Mouse (Mus musculus) liver, embryonic 13.5 days (tissue): ENCODE results near the gene Snapc3. TPM values are rescaled to one million over a fixed set of nuclear protein-coding genes. Genes with fewer than 3 reads are reported as not detected.

Source experiments
- ATAC-seq: fragments of 200-750 bp; cut with Nextera tagmentation; 2 replicates; pipeline ENCODE4 v1.8.0; 2017; ENCODE audit warnings: low read depth, mild to moderate bottlenecking, moderate number of reproducible peaks, moderate library complexity
- DNase-seq: peaks from one replicate; pipeline ENCODE4 v3.0.0; 2022
- H3K27ac ChIP-seq: fragments of 300-500 bp; sonication (generic); 2 replicates; pipeline ENCODE4 v1.5.1; 2015; ENCODE audit warnings: moderate library complexity, mild to moderate bottlenecking, inconsistent platforms
- H3K27me3 ChIP-seq: fragments of 300-500 bp; sonication (generic); 2 replicates; pipeline ENCODE4 v1.6.1; 2015; ENCODE audit warnings: mild to moderate bottlenecking, inconsistent platforms
- H3K36me3 ChIP-seq: fragments of 300-500 bp; sonication (generic); 2 replicates; pipeline ENCODE4 v1.6.1; 2015; ENCODE audit warnings: mild to moderate bottlenecking, inconsistent platforms
- H3K4me1 ChIP-seq: fragments of 300-500 bp; sonication (generic); replicated peaks from 2 replicates; pipeline ENCODE4 v1.6.1; 2015; ENCODE audit warnings: inconsistent platforms
- H3K4me2 ChIP-seq: fragments of 300-500 bp; sonication (generic); 2 replicates; pipeline ENCODE4 v1.6.1; 2015; ENCODE audit warnings: inconsistent platforms, mild to moderate bottlenecking, moderate library complexity
- H3K4me3 ChIP-seq: fragments of 300-500 bp; sonication (generic); replicated peaks from 2 replicates; pipeline ENCODE4 v1.5.1; 2015; ENCODE audit warnings: mild to moderate bottlenecking, inconsistent platforms
- H3K9ac ChIP-seq: fragments of 300-500 bp; sonication (generic); 2 replicates; pipeline ENCODE4 v1.6.1; 2015; ENCODE audit warnings: mild to moderate bottlenecking, inconsistent platforms
- H3K9me3 ChIP-seq: fragments of 300-500 bp; sonication (generic); replicated peaks from 2 replicates; pipeline ENCODE4 v1.6.1; 2016; ENCODE audit warnings: inconsistent platforms
- WGBS: fragments of 180-500 bp; shearing (Covaris S2); methylation state at CpG from one replicate; pipeline ENCODE4 v1.1.7; 2015; ENCODE audit not compliant: insufficient replicate concordance; 5-methylcytosine and 5-hydroxymethylcytosine counted together
- polyA plus RNA-seq: library from polyadenylated mRNA; unstranded; fragments of >200 nt; fragmentation: Nextera tagmentation; extraction: Ambion mirVana; gene quantifications from 2 replicates; pipeline ENCODE4 v1.2.1, GENCODE M21; 2015

Snapc3 gene
- polyA plus RNA-seq, 1 experiment from 2014 or later = 12.3 TPM

- H3K27me3 ChIP-seq = no peaks in the 10 kb centered on the region
- H3K9ac ChIP-seq = no peak overlapping the region
- WGBS = 89% methylated on average over 6 of the region's 6 CpGs
- peaks cover 11% of the 10 kb centered on the region for H3K4me1 ChIP-seq
- DNase-seq (no peak), ATAC-seq (no peak)
- no peaks in the 10 kb centered on the region for H3K9me3 ChIP-seq
- no peak overlapping the region for H3K4me2 ChIP-seq
- peaks cover 47% of the 10 kb centered on the region for H3K36me3 ChIP-seq
- no peak overlapping the region for H3K27ac ChIP-seq
- H3K4me3 ChIP-seq = no peak overlapping the region
Observed at GRCm38 (mm10) chr4:83423641-83424040, 6.1 kb downstream of the Snapc3 start.

- H3K4me2 ChIP-seq = no peak overlapping the region
- WGBS = 93% methylated on average over 4 of the region's 4 CpGs
- ATAC-seq = no peak
- H3K4me1 ChIP-seq = no peaks in the 10 kb centered on the region
- H3K4me3 ChIP-seq = no peak overlapping the region
- DNase-seq = no peak
- no peak overlapping the region for H3K27ac ChIP-seq
- no peaks in the 10 kb centered on the region for H3K27me3 ChIP-seq
- H3K9ac ChIP-seq = no peak overlapping the region
- no peaks in the 10 kb centered on the region for H3K9me3 ChIP-seq
- H3K36me3 ChIP-seq = peaks cover 58% of the 10 kb centered on the region
Observed at GRCm38 (mm10) chr4:83425119-83425518, 7.6 kb downstream of the Snapc3 start.

- Histone ChIP-seq H3K36me3 (peaks cover 63% of the 10 kb centered on the region), H3K4me3 (no peak overlapping the region), H3K4me1 (no peaks in the 10 kb centered on the region), H3K4me2 (no peak overlapping the region), H3K27me3 (no peaks in the 10 kb centered on the region), H3K9me3 (no peaks in the 10 kb centered on the region), H3K9ac (no peak overlapping the region), H3K27ac (no peak overlapping the region)
- no peak for DNase-seq
- no peak for ATAC-seq
- WGBS = 89% methylated on average over 7 of the region's 7 CpGs
Observed at GRCm38 (mm10) chr4:83427141-83427540, 9.6 kb downstream of the Snapc3 start.

GRCm38 (mm10) chr4:83427696-83428095 lies 10.2 kb downstream of the Snapc3 start:
- no peaks in the 10 kb centered on the region for H3K27me3 ChIP-seq
- H3K9me3 ChIP-seq = no peaks in the 10 kb centered on the region
- DNase-seq (no peak), ATAC-seq (no peak)
- H3K9ac ChIP-seq = no peak overlapping the region
- no peak overlapping the region for H3K4me3 ChIP-seq
- H3K36me3 ChIP-seq = peaks cover 66% of the 10 kb centered on the region
- H3K4me1 ChIP-seq = no peaks in the 10 kb centered on the region
- 89% methylated on average over 8 of the region's 8 CpGs for WGBS
- H3K27ac ChIP-seq = no peak overlapping the region
- no peak overlapping the region for H3K4me2 ChIP-seq

- Histone ChIP-seq H3K9me3 (no peaks in the 10 kb centered on the region), H3K4me3 (no peak overlapping the region), H3K4me2 (no peak overlapping the region), H3K27me3 (no peaks in the 10 kb centered on the region), H3K27ac (no peak overlapping the region), H3K9ac (no peak overlapping the region), H3K36me3 (peaks cover 65% of the 10 kb centered on the region), H3K4me1 (no peaks in the 10 kb centered on the region)
- no peak for ATAC-seq
- DNase-seq = peak; percentile 15
- WGBS = 70% methylated on average over 4 of the region's 4 CpGs
Observed at GRCm38 (mm10) chr4:83428845-83429244, 11.3 kb downstream of the Snapc3 start.

- Histone ChIP-seq H3K9ac (no peak overlapping the region), H3K36me3 (peaks cover 72% of the 10 kb centered on the region), H3K27me3 (no peaks in the 10 kb centered on the region), H3K27ac (no peak overlapping the region), H3K4me2 (no peak overlapping the region), H3K9me3 (no peaks in the 10 kb centered on the region), H3K4me1 (no peaks in the 10 kb centered on the region), H3K4me3 (no peak overlapping the region)
- WGBS = 88% methylated on average over 7 of the region's 7 CpGs
- DNase-seq = no peak
- no peak for ATAC-seq
Observed at GRCm38 (mm10) chr4:83431950-83432349, 14.4 kb downstream of the Snapc3 start.

- Histone ChIP-seq H3K27me3 (no peaks in the 10 kb centered on the region), H3K4me3 (no peak overlapping the region), H3K9ac (no peak overlapping the region), H3K36me3 (peaks cover 70% of the 10 kb centered on the region), H3K9me3 (no peaks in the 10 kb centered on the region), H3K4me2 (no peak overlapping the region), H3K27ac (no peak overlapping the region), H3K4me1 (no peaks in the 10 kb centered on the region)
- ATAC-seq (no peak), DNase-seq (no peak)
- WGBS = 70% methylated on average over 6 of the region's 6 CpGs
Observed at GRCm38 (mm10) chr4:83432901-83433300, 15.4 kb downstream of the Snapc3 start.

- Histone ChIP-seq H3K4me1 (peaks cover 6% of the 10 kb centered on the region), H3K27ac (no peak overlapping the region), H3K4me3 (no peak overlapping the region), H3K9me3 (no peaks in the 10 kb centered on the region), H3K4me2 (no peak overlapping the region), H3K36me3 (peaks cover 72% of the 10 kb centered on the region), H3K27me3 (no peaks in the 10 kb centered on the region), H3K9ac (no peak overlapping the region)
- WGBS = 84% methylated on average over 8 of the region's 8 CpGs
- DNase-seq (no peak), ATAC-seq (no peak)
Observed at GRCm38 (mm10) chr4:83436375-83436774, 18.9 kb downstream of the Snapc3 start.

GRCm38 (mm10) chr4:83438116-83438515 lies 20.6 kb downstream of the Snapc3 start:
- Histone ChIP-seq H3K27me3 (no peaks in the 10 kb centered on the region), H3K36me3 (peaks cover 71% of the 10 kb centered on the region), H3K9me3 (no peaks in the 10 kb centered on the region), H3K4me1 (peaks cover 6% of the 10 kb centered on the region), H3K4me3 (no peak overlapping the region), H3K9ac (no peak overlapping the region), H3K27ac (no peak overlapping the region), H3K4me2 (no peak overlapping the region)
- ATAC-seq (no peak), DNase-seq (no peak)

- ATAC-seq (peak; percentile 54), DNase-seq (peak; percentile 6)
- Histone ChIP-seq H3K4me2 (no peak overlapping the region), H3K4me3 (no peak overlapping the region), H3K4me1 (peaks cover 6% of the 10 kb centered on the region), H3K9ac (no peak overlapping the region), H3K27me3 (no peaks in the 10 kb centered on the region), H3K27ac (no peak overlapping the region), H3K36me3 (peaks cover 64% of the 10 kb centered on the region), H3K9me3 (no peaks in the 10 kb centered on the region)
- WGBS = 40% methylated on average over 5 of the region's 5 CpGs
Observed at GRCm38 (mm10) chr4:83439045-83439444, 21.5 kb downstream of the Snapc3 start.

- 74% methylated on average over 4 of the region's 4 CpGs for WGBS
- Histone ChIP-seq H3K9ac (no peak overlapping the region), H3K9me3 (no peaks in the 10 kb centered on the region), H3K27me3 (no peaks in the 10 kb centered on the region), H3K4me3 (no peak overlapping the region), H3K4me1 (peaks cover 6% of the 10 kb centered on the region), H3K36me3 (peaks cover 48% of the 10 kb centered on the region), H3K27ac (no peak overlapping the region), H3K4me2 (no peak overlapping the region)
- DNase-seq (no peak), ATAC-seq (no peak)
Observed at GRCm38 (mm10) chr4:83441050-83441449, 23.5 kb downstream of the Snapc3 start.

- no peak overlapping the region for H3K27ac ChIP-seq
- no peak overlapping the region for H3K4me2 ChIP-seq
- H3K36me3 ChIP-seq = peaks cover 56% of the 10 kb centered on the region
- H3K27me3 ChIP-seq = no peaks in the 10 kb centered on the region
- no peak overlapping the region for H3K9ac ChIP-seq
- 83% methylated on average over 4 of the region's 4 CpGs for whole genome bisulfite sequencing
- H3K4me1 ChIP-seq = no peaks in the 10 kb centered on the region
- H3K9me3 ChIP-seq = no peaks in the 10 kb centered on the region
- ATAC-seq (no peak), DNase-seq (no peak)
- H3K4me3 ChIP-seq = no peak overlapping the region
Observed at GRCm38 (mm10) chr4:83450785-83451184, 33.3 kb downstream of the Snapc3 start.
